Mouse (Mus musculus): ENCODE results near the gene Hic2. TPM values are rescaled to one million over a fixed set of nuclear protein-coding genes. Genes with fewer than 3 reads are reported as not detected.

Hic2 gene
- polyA plus RNA-seq (2016; fragmentation: Nextera tagmentation; extraction: Ambion mirVana): 12.7 and 13.4 TPM in 2 replicates

GRCm38 (mm10) chr16:17232794-17233701, at the start of gene Hic2:
TSS of gene Hic2 (plus strand) at chr16:17233572.
- Histone ChIP-seq H3K9ac (peak within 1 kb of the TSS; percentile 91), H3K27me3 (no peaks in the 10 kb centered on the region), H3K4me3 (replicated peaks) (peak within 1 kb of the TSS; percentile 94), H3K4me1 (peaks cover 32% of the 10 kb centered on the region), H3K9me3 (no peaks in the 10 kb centered on the region), H3K4me2 (peak within 1 kb of the TSS; percentile 89), H3K27ac (peak within 1 kb of the TSS; percentile 95), H3K36me3 (replicated peaks) (no peaks in the 10 kb centered on the region)
- peak; percentile 97 for ATAC-seq (ENCODE audit: low FRiP score)
- WGBS: under 1% methylated on average over 58 of the region's 59 CpGs

- ATAC-seq (ENCODE audit: low FRiP score): no peak
- H3K27me3 ChIP-seq: no peaks in the 10 kb centered on the region
- no peak overlapping the region for H3K4me3 ChIP-seq (replicated peaks)
- H3K4me2 ChIP-seq: no peak overlapping the region
- H3K36me3 ChIP-seq (replicated peaks): peaks cover 21% of the 10 kb centered on the region
- H3K4me1 ChIP-seq: no peaks in the 10 kb centered on the region
- no peak overlapping the region for H3K9ac ChIP-seq
- 0 out of 2 replicates have a peak, but pooled peaks cover 3% of the 10 kb centered on the region for H3K9me3 ChIP-seq
- H3K27ac ChIP-seq: no peak overlapping the region
Measured at GRCm38 (mm10) chr16:17185475-17185874, 47.9 kb upstream of the Hic2 start.

- WGBS: 95% methylated on average over 4 of the region's 4 CpGs
- no peaks in the 10 kb centered on the region for H3K9me3 ChIP-seq
- no peak overlapping the region for H3K4me2 ChIP-seq
- ATAC-seq (ENCODE audit: low FRiP score): no peak
- no peaks in the 10 kb centered on the region for H3K4me1 ChIP-seq
- no peak overlapping the region for H3K27ac ChIP-seq
- no peak overlapping the region for H3K4me3 ChIP-seq (replicated peaks)
- no peak overlapping the region for H3K9ac ChIP-seq
- no peaks in the 10 kb centered on the region for H3K27me3 ChIP-seq
- peaks cover 25% of the 10 kb centered on the region for H3K36me3 ChIP-seq (replicated peaks)
Measured at GRCm38 (mm10) chr16:17193823-17194222, 39.5 kb upstream of the Hic2 start.

DNA sequence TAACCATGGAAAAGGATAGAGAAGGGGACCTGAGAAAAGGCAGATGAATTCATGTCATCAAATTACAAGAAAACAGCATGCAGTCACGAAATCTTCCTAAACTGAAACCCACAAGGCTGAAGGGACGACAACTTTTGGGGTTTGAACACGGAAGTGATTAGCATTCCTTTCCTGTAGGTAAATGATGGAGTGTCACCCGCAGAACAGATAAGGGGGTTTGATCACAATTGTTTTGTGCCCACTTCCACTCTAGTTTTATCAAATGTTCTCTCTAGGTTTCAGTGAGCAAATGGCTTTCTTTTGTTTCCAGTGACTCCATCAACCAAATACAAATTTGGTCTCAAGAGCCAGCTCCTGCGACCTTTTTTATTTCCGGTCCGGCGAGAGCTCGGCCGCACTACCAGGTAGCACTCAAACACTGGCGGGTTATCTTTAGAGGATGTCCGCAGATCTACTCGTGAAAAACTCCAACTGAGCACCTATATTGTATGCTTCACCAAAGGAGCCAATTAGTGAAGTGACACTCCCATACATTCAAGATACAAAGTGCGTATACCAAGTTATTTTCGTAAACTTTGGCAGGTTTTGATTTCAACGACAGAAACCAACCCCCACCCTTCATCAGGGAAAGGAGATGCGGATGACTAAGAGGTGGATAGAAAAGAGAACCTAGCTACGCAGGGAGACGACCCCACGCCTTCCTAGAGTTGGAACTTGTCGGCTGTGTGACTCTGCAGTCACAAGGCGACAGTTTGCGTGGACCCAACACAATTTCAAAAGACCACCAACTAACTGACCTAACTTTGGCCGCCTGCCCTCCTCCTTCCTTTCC, 33.0 kb upstream of the Hic2 start:
- WGBS: 11% methylated on average over 24 of the region's 24 CpGs
- H3K9me3 ChIP-seq: no peaks in the 10 kb centered on the region
- ATAC-seq (ENCODE audit: low FRiP score): peak; percentile 27
- no peaks in the 10 kb centered on the region for H3K36me3 ChIP-seq (replicated peaks)
- peak overlapping the region; percentile 97 for H3K9ac ChIP-seq
- peak overlapping the region; percentile 93 for H3K4me3 ChIP-seq (replicated peaks)
- peak overlapping the region; percentile 69 for H3K4me2 ChIP-seq
- H3K4me1 ChIP-seq: peaks cover 15% of the 10 kb centered on the region
- no peaks in the 10 kb centered on the region for H3K27me3 ChIP-seq
- peak overlapping the region; percentile 73; the same call in 1 of the 2 replicates for H3K27ac ChIP-seq

DNA sequence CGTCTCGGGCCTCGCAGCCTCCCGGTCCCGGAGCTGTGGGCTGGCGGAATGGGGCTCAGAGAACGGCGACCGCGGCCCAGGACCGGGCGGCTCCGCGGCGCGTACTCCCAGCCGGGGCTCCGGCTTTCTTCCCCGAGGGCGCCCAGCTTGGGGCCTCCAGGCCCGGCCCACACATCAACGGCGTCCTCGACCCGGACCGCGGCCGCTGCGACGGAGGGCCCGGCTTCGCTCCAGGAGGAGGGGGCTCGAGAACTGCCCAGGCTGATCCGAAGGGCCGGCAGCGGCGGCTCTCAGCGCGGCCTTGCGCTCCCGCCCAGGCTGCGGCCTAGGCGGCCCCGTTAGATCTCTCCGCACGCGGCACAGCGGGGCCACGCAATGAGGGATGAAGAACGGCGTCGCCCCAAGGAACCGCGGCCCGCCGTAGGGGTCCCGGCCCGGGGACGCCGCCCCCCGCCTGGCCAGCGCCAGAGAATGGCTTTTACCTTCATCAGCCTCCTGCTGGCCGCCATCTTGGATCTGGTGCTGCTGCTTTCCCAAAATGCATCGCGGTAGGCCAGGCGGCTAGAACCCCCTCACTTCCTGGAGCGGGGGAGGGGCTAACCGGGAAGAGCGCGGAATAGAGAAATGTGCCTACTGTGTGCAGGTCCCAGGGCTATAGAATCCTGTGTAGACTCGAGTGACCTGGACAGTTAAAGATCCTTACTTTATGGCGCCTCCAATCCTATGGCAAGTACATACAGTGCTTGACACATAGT, 32.2 kb upstream of the Hic2 start:
- Histone ChIP-seq H3K27me3 (peaks cover under 1% of the 10 kb centered on the region; the same call in 1 of the 2 replicates), H3K36me3 (replicated peaks) (no peaks in the 10 kb centered on the region), H3K9ac (peak overlapping the region; percentile 97), H3K4me1 (peaks cover 15% of the 10 kb centered on the region), H3K4me2 (peak overlapping the region; percentile 69), H3K4me3 (replicated peaks) (peak overlapping the region; percentile 93), H3K27ac (peak overlapping the region; percentile 73), H3K9me3 (no peaks in the 10 kb centered on the region)
- WGBS: under 1% methylated on average over 63 of the region's 72 CpGs
- ATAC-seq (ENCODE audit: low FRiP score): peak; percentile 90

GRCm38 (mm10) chr16:17201977-17202376, 31.4 kb upstream of the Hic2 start:
- Histone ChIP-seq H3K4me1 (peaks cover 15% of the 10 kb centered on the region), H3K9ac (no peak overlapping the region), H3K27me3 (peaks cover 6% of the 10 kb centered on the region; the same call in 1 of the 2 replicates), H3K4me3 (replicated peaks) (no peak overlapping the region), H3K9me3 (no peaks in the 10 kb centered on the region), H3K27ac (no peak overlapping the region), H3K4me2 (no peak overlapping the region), H3K36me3 (replicated peaks) (no peaks in the 10 kb centered on the region)
- WGBS: 64% methylated on average over 2 of the region's 2 CpGs
- ATAC-seq (ENCODE audit: low FRiP score): no peak

DNA sequence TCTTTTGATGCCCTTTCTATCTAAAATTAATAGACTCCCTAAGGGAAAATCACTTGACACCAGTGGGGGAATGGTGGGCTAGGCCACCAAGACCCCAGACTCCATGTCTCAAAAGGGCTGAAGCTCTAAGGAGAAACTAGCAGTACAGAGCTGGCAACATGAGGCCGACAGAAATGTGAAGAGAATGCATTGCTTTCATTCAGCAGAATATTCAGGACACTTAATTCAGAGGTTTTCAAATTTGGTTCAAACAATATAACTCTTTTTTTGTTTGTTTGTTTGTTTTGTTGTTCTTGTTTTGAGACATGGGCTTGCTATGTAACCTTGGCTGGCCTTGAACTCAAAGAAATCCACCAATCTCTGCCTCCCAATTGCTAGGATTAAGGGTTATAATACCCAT, 30.8 kb upstream of the Hic2 start, which contains the start of gene Ube2l3:
Gene Ube2l3, minus strand, starts transcription at position 101 of the 400 bp plus-strand sequence.
- Histone ChIP-seq H3K9me3 (no peaks in the 10 kb centered on the region), H3K36me3 (replicated peaks) (no peaks in the 10 kb centered on the region), H3K27me3 (peaks cover 8% of the 10 kb centered on the region; the same call in 1 of the 2 replicates), H3K4me2 (peak within 1 kb of the TSS; percentile 69), H3K9ac (no peak within 1 kb of the TSS), H3K4me3 (replicated peaks) (peak within 1 kb of the TSS; percentile 93), H3K4me1 (peaks cover 15% of the 10 kb centered on the region), H3K27ac (no peak within 1 kb of the TSS)
- no peak for ATAC-seq (ENCODE audit: low FRiP score)
- 84% methylated on average over 1 of the region's 1 CpGs for WGBS

DNA sequence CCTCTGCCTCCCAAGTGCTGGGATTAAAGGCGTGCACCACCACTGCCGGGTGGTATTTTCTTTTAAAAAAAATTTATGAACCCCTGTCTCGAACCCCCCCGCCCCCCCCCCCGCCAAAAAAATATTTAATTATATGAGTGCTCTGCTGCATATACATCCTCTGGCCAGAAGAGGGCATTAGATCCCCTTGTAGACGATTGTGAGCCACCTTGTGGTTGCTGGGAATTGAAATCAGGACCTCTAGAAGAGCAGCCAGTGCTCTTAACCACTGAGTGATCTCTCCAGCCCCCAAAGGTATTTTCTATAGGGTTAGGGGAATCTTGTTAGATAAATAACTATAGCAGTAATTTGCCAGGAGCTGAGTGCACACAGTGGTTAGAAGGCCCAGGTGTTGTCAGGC, 28.4 kb upstream of the Hic2 start:
- Histone ChIP-seq H3K27ac (no peak overlapping the region), H3K9ac (no peak overlapping the region), H3K36me3 (replicated peaks) (no peaks in the 10 kb centered on the region), H3K4me2 (no peak overlapping the region), H3K4me3 (replicated peaks) (no peak overlapping the region), H3K27me3 (peaks cover 10% of the 10 kb centered on the region; the same call in 1 of the 2 replicates), H3K4me1 (peaks cover 23% of the 10 kb centered on the region), H3K9me3 (no peaks in the 10 kb centered on the region)
- WGBS: 5% methylated on average over 6 of the region's 6 CpGs
- no peak for ATAC-seq (ENCODE audit: low FRiP score)

GRCm38 (mm10) chr16:17208389-17209361, 24.7 kb upstream of the Hic2 start, which contains the start of gene Rimbp3:
TSS of gene Rimbp3 (plus strand) at chr16:17208603.
- ATAC-seq (ENCODE audit: low FRiP score): peak; percentile 88
- H3K9ac ChIP-seq: peak within 1 kb of the TSS; percentile 65
- peaks cover 20% of the 10 kb centered on the region; the same call in 1 of the 2 replicates for H3K27me3 ChIP-seq
- H3K4me3 ChIP-seq (replicated peaks): peak within 1 kb of the TSS; percentile 55
- no peaks in the 10 kb centered on the region for H3K36me3 ChIP-seq (replicated peaks)
- H3K4me2 ChIP-seq: peak within 1 kb of the TSS; percentile 95
- no peaks in the 10 kb centered on the region for H3K9me3 ChIP-seq
- WGBS: under 1% methylated on average over 85 of the region's 85 CpGs
- peaks cover 24% of the 10 kb centered on the region for H3K4me1 ChIP-seq
- peak within 1 kb of the TSS; percentile 94 for H3K27ac ChIP-seq

DNA sequence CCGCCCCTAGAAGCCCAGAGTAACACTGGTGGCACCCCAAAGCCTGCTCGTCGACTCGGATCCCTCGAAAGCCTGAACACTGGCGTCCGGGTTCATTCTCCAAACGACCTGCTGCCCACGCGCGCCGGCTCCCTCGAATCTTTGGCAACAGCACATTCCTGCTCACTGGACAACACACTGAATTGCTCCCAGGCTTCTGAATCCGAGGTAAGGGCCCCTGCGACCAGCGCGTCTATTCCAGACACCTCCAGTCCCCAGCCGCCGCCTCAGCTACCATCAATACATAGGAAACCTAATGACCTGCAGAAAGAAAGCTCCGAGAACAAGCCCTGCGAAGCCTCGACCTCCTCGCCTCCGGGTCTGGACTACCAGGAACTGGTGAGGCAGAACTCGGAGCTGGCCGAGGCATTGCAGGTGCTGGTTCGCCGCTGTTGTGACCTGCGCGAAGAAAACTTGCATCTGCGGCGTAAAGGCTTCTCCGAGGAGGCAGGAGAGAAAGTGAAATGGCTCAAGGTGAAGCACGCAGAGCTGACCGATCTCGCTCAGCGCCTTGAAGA, 23.9 kb upstream of the Hic2 start:
- H3K4me3 ChIP-seq (replicated peaks): peak overlapping the region; percentile 55
- peak overlapping the region; percentile 65 for H3K9ac ChIP-seq
- H3K27ac ChIP-seq: peak overlapping the region; percentile 94
- no peaks in the 10 kb centered on the region for H3K36me3 ChIP-seq (replicated peaks)
- peaks cover 24% of the 10 kb centered on the region for H3K4me1 ChIP-seq
- peak overlapping the region; percentile 95 for H3K4me2 ChIP-seq
- no peaks in the 10 kb centered on the region for H3K9me3 ChIP-seq
- peaks cover 20% of the 10 kb centered on the region; the same call in 1 of the 2 replicates for H3K27me3 ChIP-seq
- WGBS: 2% methylated on average over 37 of the region's 37 CpGs
- peak; percentile 7; the same call in 1 of the 2 replicates for ATAC-seq (ENCODE audit: low FRiP score)
